Mouse (Mus musculus) spleen, adult 2 months (tissue): Measurements from ENCODE around the gene Tnfaip3. TPM values are rescaled to one million over a fixed set of nuclear protein-coding genes. Genes with fewer than 3 reads are reported as not detected.

ENCODE experiments used
- DNase-seq, 2 experiments: peaks; one replicate each; pipeline versions ENCODE4 v3.0.0 to v3.0.0-alpha.2; 2012 to 2021; ENCODE audit warnings: low spot score in 2 of 2, low read depth in 1 of 2
- H3K27ac ChIP-seq: fragments of 200-500 bp; 2 replicates; pipeline ENCODE4 v1.5.1; 2012; ENCODE audit warnings: low read length, inconsistent platforms; ENCODE audit not compliant: insufficient read depth
- H3K27me3 ChIP-seq: fragments of 200-500 bp; 2 replicates; pipeline ENCODE4 v1.6.1; 2012; ENCODE audit warnings: mild to moderate bottlenecking, moderate library complexity, low read length, inconsistent platforms; ENCODE audit not compliant: control insufficient read depth, insufficient read depth
- H3K36me3 ChIP-seq: fragments of 200-500 bp; 2 replicates; pipeline ENCODE4 v1.6.1; 2012; ENCODE audit warnings: mild to moderate bottlenecking, low read length, inconsistent platforms; ENCODE audit not compliant: control insufficient read depth, insufficient read depth
- H3K4me1 ChIP-seq: fragments of 200-500 bp; 2 replicates; pipeline ENCODE4 v1.6.1; 2011; ENCODE audit warnings: inconsistent platforms; ENCODE audit not compliant: control insufficient read depth, insufficient read depth, insufficient read length
- H3K4me3 ChIP-seq: fragments of 200-500 bp; 2 replicates; pipeline ENCODE4 v1.5.1; 2011; ENCODE audit warnings: mild to moderate bottlenecking, inconsistent platforms; ENCODE audit not compliant: insufficient read depth, insufficient read length; ENCODE audit errors: extremely low read depth
- CTCF ChIP-seq: fragments of 200-500 bp; IDR thresholded peaks from 2 replicates; pipeline ENCODE4 v1.5.1; 2011; ENCODE audit warnings: mild to moderate bottlenecking, inconsistent platforms; ENCODE audit not compliant: insufficient read depth, insufficient read length, insufficient replicate concordance; ENCODE audit errors: extremely low read depth
- POLR2A ChIP-seq: fragments of 200-500 bp; IDR thresholded peaks from 2 replicates; pipeline ENCODE4 v1.6.1; 2011; ENCODE audit warnings: low read depth, low read length, inconsistent platforms
- WGBS: fragments of 180-500 bp; shearing (Covaris S2); methylation state at CpG from one replicate; pipeline ENCODE4 v1.1.7; 2018; 5-methylcytosine and 5-hydroxymethylcytosine counted together
- polyA plus RNA-seq: library from polyadenylated mRNA; depleted of rRNA; stranded (reverse); fragments of >200 nt; gene quantifications from 2 replicates; pipeline ENCODE4 v1.2.3, GENCODE M21; 2012; rRNA removed

Tnfaip3 gene
- 12.2 and 13.0 TPM in 2 replicates for polyA plus RNA-seq

DNA sequence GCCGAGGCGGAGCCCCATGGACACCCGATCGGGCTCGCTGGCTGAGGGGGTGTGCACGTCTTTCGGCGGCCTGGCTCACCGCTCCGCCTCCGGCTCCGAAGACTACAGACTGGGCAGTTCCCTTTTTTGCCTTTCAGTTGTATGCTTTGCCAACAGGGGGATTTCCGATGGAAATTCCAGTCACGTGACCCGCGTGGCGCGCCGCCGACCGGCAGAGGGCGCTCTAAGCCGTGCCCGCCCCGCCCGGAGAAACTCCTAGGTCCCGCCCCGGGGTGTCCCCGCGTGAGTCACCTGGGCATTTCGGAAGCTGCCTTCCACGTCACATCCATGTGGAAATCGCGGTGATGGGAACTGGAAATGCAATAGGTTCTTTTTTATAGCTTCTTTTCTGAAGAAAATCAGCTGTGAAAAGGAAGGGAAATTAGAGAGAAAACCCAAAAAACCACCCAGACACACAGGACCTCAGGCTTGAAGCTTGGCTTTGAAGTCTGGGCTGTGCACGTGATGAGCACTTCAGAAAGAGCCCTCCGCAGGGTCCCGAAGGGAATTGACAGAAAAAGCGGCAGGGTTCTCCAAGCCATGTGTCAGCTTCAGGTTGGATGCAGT lies at the start of gene Tnfaip3:
Gene Tnfaip3, minus strand, starts transcription at position 401 of the 606 bp plus-strand sequence.
- no peaks in the 10 kb centered on the region for H3K27me3 ChIP-seq
- peaks cover 14% of the 10 kb centered on the region for H3K4me1 ChIP-seq
- TF ChIP-seq POLR2A (peak; percentile 82), CTCF (peak; percentile 99)
- DNase-seq, result peak; percentile 91 to 94
- H3K27ac ChIP-seq, result peak within 1 kb of the TSS; percentile 95
- peaks cover 6% of the 10 kb centered on the region for H3K36me3 ChIP-seq
- under 1% methylated on average over 38 of the region's 38 CpGs for WGBS
- H3K4me3 ChIP-seq, result peak within 1 kb of the TSS; percentile 95

DNA sequence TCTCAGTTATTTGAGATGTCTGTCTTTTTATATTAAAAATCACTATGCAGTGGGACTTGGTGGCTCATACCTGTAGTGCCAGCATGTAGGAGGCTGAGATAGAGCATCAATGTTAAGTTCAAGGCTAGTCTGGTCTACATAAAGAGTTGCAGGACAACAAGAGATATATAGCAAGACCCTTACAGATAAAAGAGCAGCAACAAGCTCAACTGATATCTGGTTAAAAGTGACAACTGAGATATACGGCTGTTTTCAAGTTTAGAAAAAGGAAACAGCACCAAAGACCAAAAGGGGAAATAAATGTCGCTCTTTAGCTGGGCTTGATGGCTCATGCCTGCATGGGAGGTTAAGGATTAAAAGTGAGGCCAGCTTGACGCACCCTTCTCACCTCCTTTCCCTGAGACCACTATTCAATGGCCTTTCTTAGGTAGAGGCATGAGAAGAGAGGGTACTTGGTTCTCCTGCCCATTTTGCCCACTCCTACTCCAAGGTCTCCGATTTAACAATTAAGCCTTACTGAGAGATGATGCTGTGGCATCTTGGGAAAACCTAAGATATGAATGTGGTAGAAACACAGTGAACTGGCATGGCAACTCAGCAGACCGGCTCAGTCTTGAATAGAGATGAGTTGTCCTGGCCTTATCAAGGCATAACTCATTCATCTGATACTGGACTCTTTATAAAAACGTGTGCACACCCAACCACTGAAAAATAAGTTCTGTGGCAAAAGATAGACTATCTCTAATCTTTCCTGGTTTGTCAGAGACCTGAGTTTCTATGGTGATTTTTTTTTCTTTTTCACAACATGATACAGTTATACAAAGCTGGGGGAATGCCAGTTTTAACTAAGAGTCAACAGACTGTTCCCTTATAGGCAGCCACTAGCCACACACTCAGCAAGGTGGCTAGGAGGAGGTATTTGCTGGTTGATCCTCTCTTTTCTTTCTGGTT lies 49.5 kb upstream of the Tnfaip3 start:
- DNase-seq, result no peak
- Histone ChIP-seq H3K4me3 (no peak overlapping the region), H3K4me1 (peaks cover 23% of the 10 kb centered on the region), H3K27me3 (no peaks in the 10 kb centered on the region), H3K27ac (peak overlapping the region; percentile 10; the same call in 1 of the 2 replicates), H3K36me3 (no peaks in the 10 kb centered on the region)
- 39% methylated on average over 6 of the region's 6 CpGs for WGBS
- no peak for TF ChIP-seq CTCF
- TF ChIP-seq POLR2A, result no peak

- WGBS, result 52% methylated on average over 1 of the region's 1 CpGs
- Histone ChIP-seq H3K4me3 (no peak overlapping the region), H3K27ac (peak overlapping the region; percentile 51; the same call in 1 of the 2 replicates), H3K27me3 (no peaks in the 10 kb centered on the region), H3K4me1 (peaks cover 22% of the 10 kb centered on the region), H3K36me3 (no peaks in the 10 kb centered on the region)
- TF ChIP-seq POLR2A, result no peak
- TF ChIP-seq CTCF, result no peak
- no peak for DNase-seq
Measured at GRCm38 (mm10) chr10:19063670-19064069, 48.2 kb upstream of the Tnfaip3 start.

DNA sequence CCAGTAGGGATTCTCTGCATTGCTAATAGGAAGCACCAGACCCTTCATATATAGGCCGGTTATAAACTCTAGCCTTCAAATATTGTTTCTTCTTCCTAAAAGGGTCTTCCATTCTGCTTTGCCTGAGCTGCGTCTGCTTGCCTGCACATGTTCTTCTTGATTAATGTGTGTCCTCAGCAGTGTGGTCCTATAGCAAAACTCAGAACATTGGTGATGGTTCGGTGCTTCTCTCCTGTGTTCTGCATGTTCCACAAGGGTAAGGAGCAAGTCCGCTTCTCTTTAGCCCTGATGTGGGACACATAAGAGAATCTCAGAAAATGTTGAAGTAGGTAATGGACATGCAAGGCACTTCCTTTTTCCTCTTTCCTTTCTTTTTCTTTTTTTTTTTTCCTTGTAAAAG lies 47.8 kb upstream of the Tnfaip3 start:
- no peaks in the 10 kb centered on the region for H3K36me3 ChIP-seq
- no peaks in the 10 kb centered on the region for H3K27me3 ChIP-seq
- H3K27ac ChIP-seq, result peak overlapping the region; percentile 94
- H3K4me3 ChIP-seq, result no peak overlapping the region
- TF ChIP-seq CTCF, result no peak
- no peak for TF ChIP-seq POLR2A
- 57% methylated on average over 4 of the region's 4 CpGs for WGBS
- peaks cover 19% of the 10 kb centered on the region for H3K4me1 ChIP-seq
- DNase-seq, result no peak

DNA sequence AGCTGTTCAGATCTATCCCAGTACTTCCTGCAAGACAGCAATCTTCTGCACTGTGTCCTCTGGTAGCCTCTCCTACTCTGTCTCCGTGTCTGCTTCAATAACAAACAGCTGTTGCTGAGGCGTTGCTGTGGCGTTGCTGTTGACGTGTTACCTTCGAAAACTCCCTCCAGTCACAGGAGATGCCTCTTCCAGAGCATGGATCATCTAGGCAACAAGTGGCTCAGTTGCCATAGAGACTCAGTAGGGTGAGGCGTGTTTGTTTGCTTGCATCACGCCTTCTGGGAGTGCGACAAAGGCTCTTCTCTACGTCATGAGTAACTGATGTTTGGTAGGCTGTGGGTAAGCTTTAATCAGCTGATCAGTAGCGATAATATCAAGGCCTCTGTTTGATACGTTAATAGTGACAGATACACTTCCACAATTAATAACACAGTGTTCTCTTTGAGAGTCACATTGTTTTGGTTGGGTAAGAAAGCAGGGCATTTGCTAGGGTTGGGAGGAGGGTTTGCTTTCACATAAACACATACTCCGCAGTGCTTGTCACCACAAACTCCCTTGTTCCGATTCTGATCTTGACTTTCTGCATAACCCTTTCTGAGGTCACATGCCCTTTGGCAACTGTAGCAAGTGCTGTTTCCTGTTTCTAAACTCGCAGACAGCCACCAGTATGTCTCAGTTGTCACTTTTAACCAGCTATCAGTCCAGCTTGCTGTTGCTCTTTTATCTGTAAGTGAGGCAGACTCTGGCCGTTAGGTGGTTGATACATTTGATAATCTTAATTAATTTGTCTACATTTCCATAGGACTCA lies 46.8 kb upstream of the Tnfaip3 start:
- TF ChIP-seq POLR2A, result peak; percentile 30; the same call in 1 of the 2 replicates
- no peak for TF ChIP-seq CTCF
- Histone ChIP-seq H3K4me1 (peaks cover 16% of the 10 kb centered on the region), H3K36me3 (no peaks in the 10 kb centered on the region), H3K27ac (peak overlapping the region; percentile 94), H3K4me3 (peak overlapping the region; percentile 27), H3K27me3 (no peaks in the 10 kb centered on the region)
- 10% methylated on average over 15 of the region's 15 CpGs for WGBS
- peak; percentile 58 to 90 for DNase-seq

DNA sequence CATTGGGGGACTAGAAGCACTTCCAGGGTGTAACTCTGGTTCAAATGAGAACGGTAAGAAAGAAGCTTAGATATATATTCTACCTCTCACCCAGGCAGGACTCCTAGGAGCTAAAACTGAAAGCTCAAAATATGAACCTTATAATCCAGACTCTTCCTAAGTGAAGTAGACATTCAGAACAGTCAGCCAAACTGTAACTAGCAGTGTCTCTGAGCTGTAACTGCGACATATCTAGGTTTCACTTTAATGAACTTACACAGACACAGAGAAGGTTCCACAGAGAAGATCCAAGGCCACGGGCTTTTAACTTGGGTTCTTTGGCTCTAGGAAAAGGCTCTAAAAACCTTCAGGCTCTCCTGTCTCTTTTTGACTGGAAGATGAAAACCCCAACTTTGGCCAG lies 45.7 kb upstream of the Tnfaip3 start:
- WGBS, result 70% methylated on average over 3 of the region's 3 CpGs
- TF ChIP-seq POLR2A, result no peak
- no peak for TF ChIP-seq CTCF
- H3K27me3 ChIP-seq, result no peaks in the 10 kb centered on the region
- no peak for DNase-seq
- H3K4me1 ChIP-seq, result peaks cover 16% of the 10 kb centered on the region
- H3K27ac ChIP-seq, result peak overlapping the region; percentile 51; the same call in 1 of the 2 replicates
- H3K36me3 ChIP-seq, result no peaks in the 10 kb centered on the region
- no peak overlapping the region for H3K4me3 ChIP-seq
